Mouse (Mus musculus) ES-Bruce4 (cell line): Measurements from ENCODE around the gene Ndufb8. TPM values are rescaled to one million over a fixed set of nuclear protein-coding genes. Genes with fewer than 3 reads are reported as not detected.

Experiments used
- H3K27ac ChIP-seq: 2 replicates; pipeline ENCODE4 v1.5.1; 2012; ENCODE audit warnings: low read length, inconsistent platforms; ENCODE audit not compliant: insufficient read depth
- H3K27me3 ChIP-seq: 2 replicates; pipeline ENCODE4 v1.6.1; 2012; ENCODE audit warnings: mild to moderate bottlenecking, low read length, inconsistent platforms; ENCODE audit not compliant: control insufficient read depth, poor library complexity, insufficient read depth, severe bottlenecking
- H3K36me3 ChIP-seq: 2 replicates; pipeline ENCODE4 v1.6.1; 2012; ENCODE audit warnings: inconsistent platforms, mild to moderate bottlenecking, low read length, moderate library complexity; ENCODE audit not compliant: control insufficient read depth, poor library complexity, insufficient read depth, severe bottlenecking
- H3K4me1 ChIP-seq: one replicate; pipeline ENCODE4 v1.8.1; 2011; ENCODE audit warnings: low read length; ENCODE audit not compliant: control insufficient read depth, insufficient read depth
- H3K4me3 ChIP-seq: 2 replicates; pipeline ENCODE4 v1.5.1; 2011; ENCODE audit warnings: low read depth, mild to moderate bottlenecking, low read length
- H3K9ac ChIP-seq: 2 replicates; pipeline ENCODE4 v1.6.1; 2012; ENCODE audit warnings: low read depth, mild to moderate bottlenecking, inconsistent platforms; ENCODE audit not compliant: poor library complexity, severe bottlenecking
- H3K9me3 ChIP-seq: replicated peaks from 2 replicates; pipeline ENCODE4 v1.6.1; 2012; ENCODE audit warnings: mild to moderate bottlenecking, low read length, inconsistent platforms; ENCODE audit not compliant: control insufficient read depth, poor library complexity, insufficient read depth, severe bottlenecking
- CTCF ChIP-seq: IDR thresholded peaks from one replicate; pipeline ENCODE4 v1.8.1; 2011; ENCODE audit warnings: low read depth, low read length
- EP300 ChIP-seq: IDR thresholded peaks from 2 replicates; pipeline ENCODE4 v1.6.1; 2011; ENCODE audit warnings: low read depth, low read length; ENCODE audit not compliant: insufficient read depth
- POLR2A ChIP-seq: IDR thresholded peaks from one replicate; pipeline ENCODE4 v1.8.1; 2011; ENCODE audit warnings: low read length; ENCODE audit not compliant: insufficient read depth
- polyA plus RNA-seq: library from polyadenylated mRNA; stranded (reverse); fragments of >200 nt; gene quantifications from 2 replicates; pipeline ENCODE4 v1.2.4, GENCODE M21; 2011; ENCODE audit warnings: low read depth; ENCODE audit not compliant: missing spikeins, insufficient read depth, insufficient read length

Gene Ndufb8
- polyA plus RNA-seq, 1 experiment = 181 TPM

DNA sequence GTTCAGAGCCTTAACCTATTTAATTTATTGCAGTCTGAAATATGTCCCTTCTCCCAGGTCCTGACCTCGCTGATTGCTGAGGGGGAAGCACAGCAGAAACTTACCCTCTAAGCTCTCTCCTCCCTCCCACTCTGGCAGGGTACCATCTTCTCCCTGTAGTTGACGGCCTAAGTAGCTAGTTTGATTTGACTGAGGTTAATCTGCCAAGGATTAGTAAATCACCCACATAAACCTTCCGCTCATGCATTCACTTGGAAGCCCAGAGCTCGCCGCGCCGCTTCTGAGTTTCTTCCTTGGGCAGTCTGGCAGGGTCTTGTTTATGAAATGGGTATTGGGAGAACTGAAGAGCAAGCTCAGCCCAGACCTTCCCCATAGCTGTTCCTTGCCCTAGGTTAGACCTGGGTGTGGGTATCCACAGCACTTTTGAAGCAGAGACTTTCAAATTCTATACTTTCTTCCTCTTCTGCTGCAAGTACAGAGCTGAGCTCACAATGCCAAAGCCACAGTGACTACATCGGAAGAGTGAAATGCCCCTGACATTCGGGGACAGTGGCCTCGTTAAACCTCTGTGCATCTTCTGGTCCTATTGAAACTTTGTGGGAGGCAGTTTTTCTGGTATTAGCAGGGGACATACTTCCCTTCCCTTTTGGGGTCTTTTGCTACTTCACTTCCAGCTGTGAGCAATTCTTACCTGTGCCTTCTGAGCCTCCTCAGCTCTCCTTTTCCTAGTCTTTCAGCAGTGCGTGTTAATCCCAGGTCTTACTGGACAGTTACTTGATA lies 42.0 kb downstream of the Ndufb8 start:
- Histone ChIP-seq H3K4me3 (no peak overlapping the region), H3K36me3 (no peaks in the 10 kb centered on the region), H3K4me1 (peaks cover 3% of the 10 kb centered on the region), H3K27me3 (peaks cover 16% of the 10 kb centered on the region), H3K9me3 (peaks cover 6% of the 10 kb centered on the region; the same call in 1 of the 2 replicates), H3K27ac (no peak overlapping the region), H3K9ac (no peak overlapping the region)
- no peak for TF ChIP-seq POLR2A
- no peak for TF ChIP-seq EP300
- TF ChIP-seq CTCF = no peak

DNA sequence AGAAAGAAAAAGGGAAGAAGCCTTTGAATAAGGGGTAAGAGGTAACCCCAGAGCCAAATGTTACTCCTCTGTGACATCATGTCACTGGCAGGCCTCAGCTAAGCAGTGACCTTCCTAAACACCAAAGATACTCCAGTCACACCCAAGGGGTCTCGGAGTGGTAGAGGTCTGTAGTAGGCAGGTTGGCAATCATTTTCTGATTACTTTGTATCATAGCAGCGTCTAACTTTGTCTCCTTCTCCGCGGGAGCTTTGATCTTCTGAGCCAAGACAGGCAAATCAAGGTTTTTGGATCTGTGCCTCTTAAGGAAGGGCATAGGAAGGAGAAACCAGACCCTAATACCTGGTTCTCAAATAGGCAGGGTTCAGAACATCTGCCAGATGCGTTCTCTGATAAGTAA lies 42.6 kb downstream of the Ndufb8 start:
- TF ChIP-seq POLR2A = no peak
- TF ChIP-seq CTCF = no peak
- TF ChIP-seq EP300 = no peak
- Histone ChIP-seq H3K36me3 (no peaks in the 10 kb centered on the region), H3K9ac (no peak overlapping the region), H3K4me3 (no peak overlapping the region), H3K4me1 (peaks cover 3% of the 10 kb centered on the region), H3K9me3 (peaks cover 6% of the 10 kb centered on the region; the same call in 1 of the 2 replicates), H3K27ac (no peak overlapping the region), H3K27me3 (peaks cover 16% of the 10 kb centered on the region)

DNA sequence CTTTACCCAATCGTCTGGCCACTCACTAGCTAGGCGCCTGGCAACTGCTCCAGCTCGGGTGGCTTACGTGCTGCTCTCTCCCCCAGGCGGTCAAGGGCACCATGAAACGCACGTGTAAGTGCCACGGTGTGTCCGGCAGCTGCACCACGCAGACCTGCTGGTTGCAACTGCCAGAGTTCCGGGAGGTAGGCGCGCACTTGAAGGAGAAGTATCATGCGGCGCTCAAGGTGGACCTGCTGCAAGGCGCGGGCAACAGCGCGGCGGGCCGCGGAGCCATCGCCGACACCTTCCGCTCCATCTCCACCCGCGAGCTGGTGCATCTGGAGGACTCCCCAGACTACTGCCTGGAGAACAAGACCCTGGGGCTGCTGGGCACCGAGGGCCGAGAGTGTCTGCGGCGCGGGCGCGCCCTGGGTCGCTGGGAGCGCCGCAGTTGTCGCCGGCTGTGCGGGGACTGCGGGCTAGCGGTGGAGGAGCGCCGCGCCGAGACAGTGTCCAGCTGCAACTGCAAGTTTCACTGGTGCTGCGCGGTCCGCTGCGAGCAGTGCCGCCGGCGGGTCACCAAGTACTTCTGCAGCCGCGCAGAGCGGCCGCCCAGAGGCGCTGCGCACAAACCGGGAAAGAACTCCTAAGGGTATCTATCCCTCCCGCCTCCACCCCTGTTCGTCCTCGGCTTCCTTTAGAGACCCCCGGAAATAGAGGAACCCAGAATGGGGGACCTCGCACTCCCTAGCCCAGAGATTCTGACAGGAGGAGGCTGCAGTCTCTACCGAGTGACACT lies 43.6 kb downstream of the Ndufb8 start:
- H3K4me1 ChIP-seq = peaks cover 3% of the 10 kb centered on the region
- H3K4me3 ChIP-seq = peak overlapping the region; percentile 55
- H3K9ac ChIP-seq = 0 out of 2 replicates have a peak overlapping the region, but pooled peaks have one; percentile 9
- no peaks in the 10 kb centered on the region for H3K36me3 ChIP-seq
- peaks cover 6% of the 10 kb centered on the region; the same call in 1 of the 2 replicates for H3K9me3 ChIP-seq
- TF ChIP-seq CTCF (peak; percentile 1), EP300 (no peak), POLR2A (no peak)
- H3K27ac ChIP-seq = no peak overlapping the region
- H3K27me3 ChIP-seq = peaks cover 16% of the 10 kb centered on the region

DNA sequence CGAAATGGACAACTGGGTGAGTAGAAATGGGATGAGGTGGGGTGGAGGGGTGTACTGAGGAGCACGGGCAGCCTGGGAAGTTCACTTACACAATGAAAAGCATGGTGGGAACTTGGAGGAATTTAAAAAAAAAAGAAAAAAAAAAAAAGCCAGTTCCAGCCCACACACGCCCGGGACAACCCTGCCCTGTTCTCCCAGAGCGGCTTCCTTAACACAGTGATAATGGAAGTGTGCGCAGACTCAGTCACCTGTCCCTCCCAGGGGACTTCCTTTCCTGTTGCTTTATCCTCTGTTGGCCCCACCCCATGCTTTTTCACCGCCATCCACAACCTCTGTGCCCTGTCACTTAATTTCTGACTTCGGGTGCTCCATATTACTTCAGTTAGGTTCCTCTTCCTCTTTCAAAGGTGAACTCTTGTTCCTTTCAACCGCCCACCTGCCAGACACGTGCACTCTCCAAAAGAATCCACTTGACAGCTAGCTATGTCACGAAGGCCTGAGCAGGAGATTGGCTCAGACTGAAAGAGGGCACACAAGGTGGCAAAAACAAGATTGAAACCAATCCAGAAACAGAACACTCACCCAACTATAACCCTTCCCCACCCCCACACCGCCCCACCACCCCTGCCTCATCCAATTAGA lies 44.6 kb downstream of the Ndufb8 start:
- Histone ChIP-seq H3K9ac (no peak overlapping the region), H3K27me3 (peaks cover 16% of the 10 kb centered on the region), H3K27ac (no peak overlapping the region), H3K4me1 (peaks cover 3% of the 10 kb centered on the region), H3K36me3 (no peaks in the 10 kb centered on the region), H3K9me3 (peaks cover 6% of the 10 kb centered on the region; the same call in 1 of the 2 replicates), H3K4me3 (no peak overlapping the region)
- TF ChIP-seq POLR2A (no peak), CTCF (no peak), EP300 (no peak)

DNA sequence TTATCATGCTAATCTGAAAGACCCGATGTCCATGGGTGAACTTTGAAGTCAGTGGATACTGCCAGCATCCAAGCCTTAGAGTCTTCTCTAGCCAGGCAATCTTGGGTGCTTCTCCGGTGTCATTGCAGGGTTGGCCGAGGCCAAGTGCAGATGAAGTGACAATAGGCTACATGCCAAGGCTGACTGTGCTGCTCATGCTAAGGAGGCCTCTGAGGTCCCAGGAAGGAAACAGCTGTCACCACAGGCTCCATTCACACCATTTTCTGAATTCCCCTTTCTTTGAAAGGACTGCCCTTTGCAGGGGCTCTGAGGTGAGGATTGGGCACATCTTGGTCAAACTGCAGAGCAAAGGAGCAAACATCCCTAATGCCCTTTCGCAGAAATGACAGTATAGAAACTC lies 52.5 kb downstream of the Ndufb8 start:
- H3K27ac ChIP-seq = no peak overlapping the region
- no peak overlapping the region for H3K4me3 ChIP-seq
- no peaks in the 10 kb centered on the region for H3K36me3 ChIP-seq
- no peaks in the 10 kb centered on the region for H3K4me1 ChIP-seq
- H3K27me3 ChIP-seq = no peaks in the 10 kb centered on the region
- no peak overlapping the region for H3K9ac ChIP-seq
- H3K9me3 ChIP-seq = no peaks in the 10 kb centered on the region
- TF ChIP-seq CTCF (no peak), POLR2A (no peak), EP300 (no peak)

DNA sequence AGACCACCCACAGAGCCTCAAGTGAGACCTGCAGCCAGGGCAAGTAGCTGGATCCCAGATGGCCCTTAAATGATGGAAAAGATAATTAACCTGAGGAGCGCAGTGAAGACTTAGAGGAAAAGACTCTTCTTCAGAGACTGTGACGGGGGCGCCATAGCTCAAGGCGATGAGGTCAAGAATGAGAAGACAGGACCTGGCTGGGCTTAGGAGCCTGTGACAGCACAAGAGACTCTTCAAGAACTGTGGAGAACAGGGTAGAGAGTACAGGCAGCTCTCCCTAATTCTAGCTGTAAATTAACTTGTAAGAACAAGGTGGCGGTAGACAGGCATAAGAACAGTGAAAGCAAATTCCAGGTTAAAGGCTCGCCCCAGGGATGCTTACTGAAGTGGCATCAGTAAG lies 53.3 kb downstream of the Ndufb8 start:
- H3K9ac ChIP-seq = no peak overlapping the region
- TF ChIP-seq CTCF = no peak
- H3K36me3 ChIP-seq = no peaks in the 10 kb centered on the region
- no peaks in the 10 kb centered on the region for H3K4me1 ChIP-seq
- H3K27ac ChIP-seq = no peak overlapping the region
- no peak overlapping the region for H3K4me3 ChIP-seq
- no peaks in the 10 kb centered on the region for H3K9me3 ChIP-seq
- H3K27me3 ChIP-seq = no peaks in the 10 kb centered on the region
